Mouse (Mus musculus) heart, embryonic 11.5 days (tissue): ENCODE results near the gene Rnf169. TPM values are rescaled to one million over a fixed set of nuclear protein-coding genes. Genes with fewer than 3 reads are reported as not detected.
"Not testable (repeated sequence)": the region's sequence is repeated elsewhere in the genome, so short reads cannot be mapped to it uniquely, and the experiment has no call there.

Source experiments
- ATAC-seq: fragments of 200-750 bp; cut with Nextera tagmentation; replicated peaks from 2 replicates; pipeline ENCODE4 v1.8.0; 2017; ENCODE audit warnings: moderate library complexity; ENCODE audit not compliant: insufficient number of reproducible peaks, low FRiP score, low TSS enrichment
- H3K27ac ChIP-seq: fragments of 300-500 bp; sonication (generic); 2 replicates; pipeline ENCODE4 v1.5.1; 2014; ENCODE audit warnings: mild to moderate bottlenecking, low read depth, low read length
- H3K27me3 ChIP-seq: fragments of 300-500 bp; sonication (generic); 2 replicates; pipeline ENCODE4 v1.6.1; 2014; ENCODE audit warnings: mild to moderate bottlenecking, low read length, mixed read lengths; ENCODE audit not compliant: control insufficient read depth, insufficient read depth
- H3K36me3 ChIP-seq: fragments of 300-500 bp; sonication (generic); 2 replicates; pipeline ENCODE4 v1.6.1; 2014; ENCODE audit warnings: mild to moderate bottlenecking, low read length, moderate library complexity, mixed read lengths; ENCODE audit not compliant: control insufficient read depth, insufficient read depth
- H3K4me1 ChIP-seq: fragments of 300-500 bp; sonication (generic); 2 replicates; pipeline ENCODE4 v1.6.1; 2014; ENCODE audit warnings: low read length; ENCODE audit not compliant: control insufficient read depth, insufficient read depth
- H3K4me2 ChIP-seq: fragments of 300-500 bp; sonication (generic); 2 replicates; pipeline ENCODE4 v1.6.1; 2014; ENCODE audit warnings: mild to moderate bottlenecking, moderate library complexity
- H3K4me3 ChIP-seq: fragments of 300-500 bp; sonication (generic); 2 replicates; pipeline ENCODE4 v1.5.1; 2014; ENCODE audit warnings: low read depth, low read length
- H3K9ac ChIP-seq: fragments of 300-500 bp; sonication (generic); 2 replicates; pipeline ENCODE4 v1.6.1; 2014; ENCODE audit warnings: mild to moderate bottlenecking, low read depth, low read length, moderate library complexity
- H3K9me3 ChIP-seq: fragments of 300-500 bp; sonication (generic); replicated peaks from 2 replicates; pipeline ENCODE4 v1.6.1; 2016; ENCODE audit warnings: low read length; ENCODE audit not compliant: control insufficient read depth
- WGBS: fragments of 180-500 bp; shearing (Covaris S2); extraction: QIAGEN DNeasy Blood & Tissue Kit; methylation state at CpG from one replicate; pipeline ENCODE4 v1.1.7; 2014; ENCODE audit not compliant: insufficient replicate concordance; 5-methylcytosine and 5-hydroxymethylcytosine counted together
- polyA plus RNA-seq: library from polyadenylated mRNA; unstranded; fragments of >200 nt; fragmentation: Nextera tagmentation; extraction: Ambion mirVana; gene quantifications from 2 replicates; pipeline ENCODE4 v1.2.1, GENCODE M21; 2014

Rnf169 gene
- polyA plus RNA-seq, 1 experiment from 2014 or later: 4.7 TPM

GRCm38 (mm10) chr7:99975819-99976575 is 4.3 kb downstream of the Rnf169 start:
- Histone ChIP-seq H3K4me2 (no peak overlapping the region), H3K4me1 (peaks cover 19% of the 10 kb centered on the region), H3K9ac (no peak overlapping the region), H3K27ac (no peak overlapping the region), H3K27me3 (no peaks in the 10 kb centered on the region), H3K9me3 (no peaks in the 10 kb centered on the region), H3K4me3 (no peak overlapping the region), H3K36me3 (no peaks in the 10 kb centered on the region)
- ATAC-seq: no peak
- WGBS: 88% methylated on average over 5 of the region's 5 CpGs

DNA sequence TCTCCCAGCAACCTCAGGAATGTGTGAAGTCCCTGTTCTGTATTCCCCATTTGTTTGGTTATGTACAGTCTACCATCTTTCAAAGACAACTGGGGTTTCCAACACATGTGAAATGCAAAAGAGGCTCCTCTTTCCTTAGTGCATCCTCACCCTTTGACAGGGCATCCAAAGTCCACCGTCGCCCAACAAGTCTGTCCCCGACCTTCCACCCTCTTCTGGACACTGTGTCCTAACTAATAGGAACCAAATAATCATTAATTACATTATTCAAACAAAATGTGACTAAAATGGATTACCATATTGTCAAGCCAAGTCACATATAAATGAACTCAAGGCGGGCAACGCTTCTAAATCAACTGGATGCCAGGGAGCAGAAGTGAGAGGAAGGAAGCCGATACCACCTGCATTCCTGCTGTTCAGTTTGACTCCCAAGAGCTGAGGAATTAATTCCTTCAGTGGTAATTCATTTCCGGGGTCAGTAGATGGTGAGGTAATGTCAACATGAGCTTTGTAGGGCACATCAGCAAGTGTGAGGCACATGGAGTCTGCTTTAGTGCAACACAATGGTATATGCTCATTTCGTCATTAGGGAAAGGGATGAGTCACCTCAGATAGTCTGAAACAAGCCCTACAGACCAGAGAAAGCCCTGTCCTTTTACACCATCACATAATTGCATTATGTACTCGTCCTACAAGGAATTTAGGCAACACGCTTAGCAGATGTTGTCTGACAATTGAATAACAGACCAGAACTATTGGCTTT is 5.9 kb downstream of the Rnf169 start:
- Histone ChIP-seq H3K27me3 (no peaks in the 10 kb centered on the region), H3K9ac (no peak overlapping the region), H3K27ac (no peak overlapping the region), H3K4me2 (no peak overlapping the region), H3K9me3 (no peaks in the 10 kb centered on the region), H3K4me1 (peaks cover 18% of the 10 kb centered on the region), H3K36me3 (no peaks in the 10 kb centered on the region), H3K4me3 (no peak overlapping the region)
- WGBS: 75% methylated on average over 10 of the region's 10 CpGs
- ATAC-seq: no peak

DNA sequence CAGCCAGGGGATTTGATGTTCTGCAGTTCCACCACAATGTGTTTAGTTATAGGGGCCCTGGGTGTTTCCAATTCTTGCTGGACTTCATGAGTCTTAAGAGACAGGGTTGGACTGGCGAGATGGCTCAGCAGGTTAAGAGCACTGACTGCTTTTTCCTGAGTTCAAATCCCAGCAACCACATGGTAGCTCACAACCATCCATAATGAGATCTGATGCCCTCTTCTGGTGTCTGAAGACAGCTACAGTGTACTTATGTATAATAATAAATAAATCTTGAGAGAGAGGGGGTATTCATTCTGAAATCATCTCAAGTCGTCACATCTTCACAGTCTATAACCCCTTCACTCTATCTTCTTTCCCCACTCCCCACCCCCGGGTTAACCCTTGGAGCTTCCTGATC is 7.3 kb downstream of the Rnf169 start:
- not testable (repeated sequence) for H3K4me3 ChIP-seq, H3K36me3 ChIP-seq, H3K27ac ChIP-seq, ATAC-seq, H3K4me2 ChIP-seq, H3K9me3 ChIP-seq, H3K27me3 ChIP-seq, H3K9ac ChIP-seq
- H3K4me1 ChIP-seq: peaks cover 13% of the 10 kb centered on the region
- 79% methylated on average over 3 of the region's 3 CpGs for WGBS

GRCm38 (mm10) chr7:99971926-99972325 is 8.3 kb downstream of the Rnf169 start:
- no peaks in the 10 kb centered on the region for H3K36me3 ChIP-seq
- ATAC-seq: no peak
- H3K4me3 ChIP-seq: no peak overlapping the region
- no peak overlapping the region for H3K27ac ChIP-seq
- no peak overlapping the region for H3K4me2 ChIP-seq
- 83% methylated on average over 2 of the region's 2 CpGs for WGBS
- H3K27me3 ChIP-seq: no peaks in the 10 kb centered on the region
- H3K9me3 ChIP-seq: no peaks in the 10 kb centered on the region
- peaks cover 15% of the 10 kb centered on the region for H3K4me1 ChIP-seq
- no peak overlapping the region for H3K9ac ChIP-seq

- peaks cover 30% of the 10 kb centered on the region for H3K4me1 ChIP-seq
Observed at GRCm38 (mm10) chr7:99969151-99969550, 11.1 kb downstream of the Rnf169 start.

DNA sequence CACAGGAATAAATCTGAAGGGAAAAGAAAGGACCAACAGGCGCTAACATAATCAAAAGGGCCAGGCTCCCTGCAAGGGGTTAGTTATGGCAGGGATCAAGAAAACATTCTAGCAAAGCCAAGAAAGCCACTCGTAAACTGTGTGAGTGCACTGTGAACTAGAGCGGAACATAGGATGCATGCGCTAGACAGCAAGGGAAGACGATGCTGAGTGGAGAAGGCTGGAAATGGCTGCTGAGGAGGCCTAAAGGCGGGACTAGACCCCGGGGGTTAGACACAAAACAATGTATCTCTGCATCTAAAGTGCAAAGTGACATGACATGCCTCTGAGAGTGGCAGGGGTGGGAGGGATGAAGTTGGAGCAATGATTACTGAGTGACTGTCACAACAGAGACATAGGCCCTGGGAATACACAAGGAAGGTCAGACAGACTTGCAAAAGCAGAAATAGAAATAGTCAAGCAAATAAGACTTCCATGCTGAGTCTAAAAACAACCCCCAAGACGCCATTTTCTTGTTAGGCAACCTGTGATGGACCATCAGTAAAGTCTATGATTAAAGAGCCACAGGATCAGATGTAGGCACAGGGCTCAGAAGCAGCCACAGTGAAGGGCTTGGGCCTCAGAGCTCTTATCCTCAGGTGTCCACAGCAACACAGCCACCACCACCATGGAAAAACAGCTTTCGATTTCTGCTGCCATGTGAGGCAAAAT is 14.1 kb downstream of the Rnf169 start:
- Histone ChIP-seq H3K4me2 (no peak overlapping the region), H3K4me1 (peaks cover 27% of the 10 kb centered on the region), H3K27me3 (no peaks in the 10 kb centered on the region), H3K27ac (no peak overlapping the region), H3K4me3 (no peak overlapping the region), H3K9ac (no peak overlapping the region), H3K9me3 (no peaks in the 10 kb centered on the region), H3K36me3 (no peaks in the 10 kb centered on the region)
- 64% methylated on average over 9 of the region's 9 CpGs for WGBS
- ATAC-seq: no peak

More at GRCm38 (mm10) chr7:99969151-99969550, 11.1 kb downstream of the Rnf169 start:
- WGBS: 87% methylated on average over 4 of the region's 4 CpGs
- no peaks in the 10 kb centered on the region for H3K9me3 ChIP-seq
- no peak overlapping the region for H3K4me3 ChIP-seq
- no peak overlapping the region for H3K27ac ChIP-seq
- no peak overlapping the region for H3K4me2 ChIP-seq
- ATAC-seq: no peak
- no peak overlapping the region for H3K9ac ChIP-seq
- no peaks in the 10 kb centered on the region for H3K36me3 ChIP-seq
- no peaks in the 10 kb centered on the region for H3K27me3 ChIP-seq

GRCm38 (mm10) chr7:99965020-99965841 is 15.0 kb downstream of the Rnf169 start:
- H3K4me3 ChIP-seq: no peak overlapping the region
- no peaks in the 10 kb centered on the region for H3K36me3 ChIP-seq
- H3K27ac ChIP-seq: no peak overlapping the region
- H3K9me3 ChIP-seq: no peaks in the 10 kb centered on the region
- WGBS: 34% methylated on average over 9 of the region's 9 CpGs
- no peaks in the 10 kb centered on the region for H3K27me3 ChIP-seq
- ATAC-seq: no peak
- H3K4me2 ChIP-seq: no peak overlapping the region
- H3K4me1 ChIP-seq: peaks cover 27% of the 10 kb centered on the region
- peak overlapping the region; percentile 29; the same call in 1 of the 2 replicates for H3K9ac ChIP-seq
